ENCODE assay signal across 32 mouse cellular contexts in the genomic region with DNA sequence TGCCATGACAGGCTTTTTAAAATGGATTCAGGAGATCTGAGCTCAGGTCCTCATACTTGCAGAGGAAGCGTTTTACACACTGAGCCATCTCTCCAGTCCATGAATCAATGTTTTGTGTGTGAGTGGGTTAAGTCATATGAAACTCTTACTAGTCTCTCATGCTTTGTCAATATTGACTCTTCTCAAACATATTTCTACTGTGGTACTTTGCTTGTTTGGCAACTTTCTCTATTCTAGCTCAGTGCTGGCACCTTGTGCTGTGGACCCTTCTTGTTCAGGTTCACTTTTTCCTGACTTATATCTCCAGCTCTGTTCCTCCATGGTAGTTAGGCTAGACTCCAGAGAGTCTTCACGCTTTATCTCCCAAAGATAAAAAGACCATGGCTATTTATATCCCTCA. TPM values are rescaled to one million over a fixed set of nuclear protein-coding genes. Genes with fewer than 3 reads are reported as not detected.
DNase-seq lines count a peak whose midpoint lies in the region; ATAC-seq and TF ChIP-seq lines count a peak whose summit lies in the region.
"Had no signal": no experiment of that assay in that cellular context is flagged by ENCODE, and none has a peak within 500 bp of the region (broad histone marks: within the 10 kb centered on the region; RNA-seq: fewer than 3 reads in every experiment).

No protein-coding gene starts in this region.

- H3K9ac ChIP-seq in lung, embryonic 16.5 days (ENCODE audit: low read length), result no peak overlapping the region
- H3K9ac ChIP-seq in stomach, embryonic 14.5 days (replicated peaks; ENCODE audit: low read depth, low read length), result no peak overlapping the region
- no peak overlapping the region for H3K9ac ChIP-seq in stomach, postnatal 0 days (ENCODE audit: low read length)
- H3K9ac ChIP-seq: embryonic facial prominence, embryonic 12.5 days; embryonic facial prominence, embryonic 15.5 days; forebrain, postnatal 0 days; heart, embryonic 13.5 days; hindbrain, embryonic 14.5 days had no signal

- no peaks in the 10 kb centered on the region for H3K9me3 ChIP-seq in lung, embryonic 16.5 days (ENCODE audit: control insufficient read depth, low read length)
- no peaks in the 10 kb centered on the region for H3K9me3 ChIP-seq in stomach, embryonic 14.5 days (ENCODE audit: control insufficient read depth, low read depth, low read length)
- H3K9me3 ChIP-seq in stomach, postnatal 0 days (ENCODE audit: control insufficient read depth, low read length), result no peaks in the 10 kb centered on the region
- H3K9me3 ChIP-seq: embryonic facial prominence, embryonic 12.5 days; embryonic facial prominence, embryonic 15.5 days; G1E; heart, embryonic 10.5 days; heart, embryonic 13.5 days had no signal

- H3K4me2 ChIP-seq in lung, embryonic 16.5 days (ENCODE audit: low read depth, low read length), result no peak overlapping the region
- no peak overlapping the region for H3K4me2 ChIP-seq in stomach, embryonic 14.5 days (replicated peaks; ENCODE audit: low read depth, low read length)
- H3K4me2 ChIP-seq in stomach, postnatal 0 days (replicated peaks; ENCODE audit: low read depth), result no peak overlapping the region
- H3K4me2 ChIP-seq: embryonic facial prominence, embryonic 12.5 days; embryonic facial prominence, embryonic 15.5 days; heart, embryonic 13.5 days; hindbrain, embryonic 14.5 days had no signal

- 52% methylated on average over 2 of the region's 2 CpGs for WGBS in lung, embryonic 16.5 days
- 71% methylated on average over 2 of the region's 2 CpGs for WGBS in stomach, embryonic 14.5 days
- 71% methylated on average over 2 of the region's 2 CpGs for WGBS in stomach, postnatal 0 days

- no peaks in the 10 kb centered on the region for H3K36me3 ChIP-seq in lung, embryonic 16.5 days (ENCODE audit: control insufficient read depth, insufficient read depth, low read length)
- no peaks in the 10 kb centered on the region for H3K36me3 ChIP-seq in stomach, embryonic 14.5 days (ENCODE audit: control insufficient read depth, insufficient read depth, low read length)
- no peaks in the 10 kb centered on the region for H3K36me3 ChIP-seq in stomach, postnatal 0 days (ENCODE audit: control insufficient read depth, insufficient read depth, low read length)
- H3K36me3 ChIP-seq: embryonic facial prominence, embryonic 12.5 days; embryonic facial prominence, embryonic 15.5 days; G1E; heart, embryonic 10.5 days; heart, embryonic 13.5 days had no signal

- H3K27me3 ChIP-seq in lung, embryonic 16.5 days (ENCODE audit: control insufficient read depth, insufficient read depth, low read depth, low read length), result no peaks in the 10 kb centered on the region
- no peaks in the 10 kb centered on the region for H3K27me3 ChIP-seq in stomach, embryonic 14.5 days (ENCODE audit: control insufficient read depth, insufficient read depth, low read length)
- no peaks in the 10 kb centered on the region for H3K27me3 ChIP-seq in stomach, postnatal 0 days (ENCODE audit: control insufficient read depth, insufficient read depth, low read length)
- H3K27me3 ChIP-seq: CH12.LX; embryonic facial prominence, embryonic 12.5 days; embryonic facial prominence, embryonic 15.5 days; heart, embryonic 13.5 days; Patski had no signal

- peak; percentile 8 to 34 for DNase-seq in lung, adult 18-20 months
- DNase-seq in lung, postnatal 14 days, result no peak
- no peak for DNase-seq in lung, postnatal 10 days
- peak; percentile 31 for DNase-seq in stomach, postnatal 0 days (ENCODE audit: low spot score)
- DNase-seq in gastrocnemius, adult 2 months, result no peak
- no peak for DNase-seq in spleen, postnatal 14 days (ENCODE audit: low spot score in 2 of 2)
- DNase-seq: adrenal gland, adult 2 months; adrenal gland, postnatal 14 days; B cell, adult 2 months; cerebellum, adult 11 months; cerebellum, adult 2 months; cerebellum, adult 9-11 months; cerebellum, postnatal 25 days; forebrain, postnatal 0 days; gastrocnemius, postnatal 10 days; gastrocnemius, postnatal 36 days; heart, adult 2 months; heart, postnatal 14 days; heart, postnatal 4 days had no signal

- peak overlapping the region; percentile 48; the same call in 1 of the 2 replicates for H3K27ac ChIP-seq in lung, embryonic 16.5 days (ENCODE audit: low read length)
- H3K27ac ChIP-seq in stomach, embryonic 14.5 days (ENCODE audit: low read length), result no peak overlapping the region
- no peak overlapping the region for H3K27ac ChIP-seq in stomach, postnatal 0 days (replicated peaks)
- no peak overlapping the region for H3K27ac ChIP-seq in gastrocnemius, adult 2 months
- H3K27ac ChIP-seq: embryonic facial prominence, embryonic 12.5 days; embryonic facial prominence, embryonic 15.5 days; heart, adult 2 months; heart, embryonic 10.5 days; heart, embryonic 13.5 days; hindbrain, embryonic 14.5 days had no signal

- H3K4me1 ChIP-seq in lung, embryonic 16.5 days (replicated peaks; ENCODE audit: control insufficient read depth, insufficient read depth, low read length), result no peaks in the 10 kb centered on the region
- H3K4me1 ChIP-seq in stomach, embryonic 14.5 days (ENCODE audit: control insufficient read depth, insufficient read depth, low read length), result no peaks in the 10 kb centered on the region
- H3K4me1 ChIP-seq in stomach, postnatal 0 days (replicated peaks; ENCODE audit: control insufficient read depth, insufficient read depth), result no peaks in the 10 kb centered on the region
- H3K4me1 ChIP-seq: embryonic facial prominence, embryonic 12.5 days; embryonic facial prominence, embryonic 15.5 days; heart, embryonic 13.5 days had no signal

- no peak overlapping the region for H3K4me3 ChIP-seq in lung, embryonic 16.5 days (ENCODE audit: low read length)
- no peak overlapping the region for H3K4me3 ChIP-seq in stomach, embryonic 14.5 days (ENCODE audit: low read depth, low read length)
- no peak overlapping the region for H3K4me3 ChIP-seq in stomach, postnatal 0 days (ENCODE audit: low read depth, low read length)
- H3K4me3 ChIP-seq in gastrocnemius, adult 2 months, result no peak overlapping the region
- H3K4me3 ChIP-seq: embryonic facial prominence, embryonic 12.5 days; embryonic facial prominence, embryonic 15.5 days; heart, adult 2 months; heart, embryonic 10.5 days; heart, embryonic 13.5 days had no signal

- ATAC-seq in lung, embryonic 16.5 days (ENCODE audit: low read depth), result peak; percentile 80; the same call in 1 of the 2 replicates
- ATAC-seq in stomach, embryonic 14.5 days (ENCODE audit: insufficient number of reproducible peaks, insufficient read depth, low FRiP score, low read depth), result peak; percentile 58; the same call in 1 of the 2 replicates
- peak; percentile 79; the same call in 1 of the 2 replicates for ATAC-seq in stomach, postnatal 0 days (ENCODE audit: low FRiP score, low TSS enrichment)
- ATAC-seq: forebrain, embryonic 14.5 days; forebrain, postnatal 0 days; Patski had no signal

- TF ChIP-seq CTCF in stomach, postnatal 0 days (IDR thresholded peaks at IDR 0.05; ENCODE audit: low read depth), result peak; percentile 50
- TF ChIP-seq CTCF in gastrocnemius, adult 2 months (IDR thresholded peaks at IDR 0.05), result no peak

- intact Hi-C loops in gastrocnemius, adult 2 months (cut with DNase I), result no loop called here

- no peak for TF ChIP-seq EP300 in stomach, postnatal 0 days (optimal IDR thresholded peaks at IDR 0.05)

RNA-seq across cellular contexts. Expression of a gene that starts 36.0 kb away (rescaled TPM):
- polyA plus RNA-seq in lung, embryonic 16.5 days (2015; fragmentation: Nextera tagmentation; extraction: Ambion mirVana), result 3.5 and 4.6 TPM in 2 replicates
- polyA plus RNA-seq in stomach, embryonic 14.5 days (2014; fragmentation: Nextera tagmentation; extraction: Ambion mirVana), result 10.4 and 11.2 TPM in 2 replicates
- 4.7 and 5.3 TPM in 2 replicates for polyA plus RNA-seq in stomach, postnatal 0 days (2015; fragmentation: Nextera tagmentation; extraction: Ambion mirVana)
- total RNA-seq in gastrocnemius, adult 2 months (2021), result not detected
- total RNA-seq: common myeloid progenitor, adult 5-6 weeks; gastrocnemius, postnatal 36 days; granulocyte monocyte progenitor cell, adult 5-6 weeks had no signal
- polyA plus RNA-seq: adrenal gland, adult 2 months; forebrain, embryonic 14.5 days; G1E; heart, adult 2 months; Patski had no signal

Comparison
In these comparisons a context has a peak if more than half of its experiments do, and no peak if none do; other contexts are left out.
1. DNase-seq: peak in lung, adult 18-20 months (2 of 2) and stomach, postnatal 0 days (single experiment); none in lung, postnatal 14 days (single experiment), lung, postnatal 10 days (single experiment), gastrocnemius, adult 2 months (single experiment) and spleen, postnatal 14 days (0 of 2).
2. Peak in every context shown above with its lines, with median percentiles within 50 percentile points of each other: ATAC-seq.